Mouse (Mus musculus): ENCODE measurements around the gene Cela2a.

DNA sequence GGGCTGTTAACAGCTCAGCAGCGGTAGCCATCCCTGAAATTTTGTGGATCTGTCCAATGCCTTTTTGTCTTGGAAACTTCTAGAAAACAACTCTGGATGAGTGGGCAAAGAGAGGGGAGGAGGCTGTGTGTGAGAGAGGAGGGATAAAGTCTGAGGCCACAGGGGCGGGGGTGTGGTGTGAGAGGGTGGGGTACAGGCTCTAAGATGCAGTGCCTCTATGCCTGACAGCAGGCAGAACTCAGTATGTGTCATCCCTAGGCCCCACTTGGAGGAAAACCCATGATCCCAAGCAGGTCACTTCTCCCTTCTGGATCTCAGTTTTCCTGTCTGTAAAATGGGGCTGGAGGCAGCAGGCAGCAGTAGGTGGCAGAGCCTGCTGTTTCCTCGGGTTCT, 45.4 kb upstream of the Cela2a start:
- TF ChIP-seq POLR2AphosphoS2 (IDR thresholded peaks at IDR 0.05; ENCODE audit: low read depth, low read length) (no peak), POLR2A (IDR thresholded peaks at IDR 0.05; ENCODE audit: low read depth, low read length) (no peak), EP300 (IDR thresholded peaks at IDR 0.05; ENCODE audit: low read length) (no peak), USF1 (IDR thresholded peaks at IDR 0.05; ENCODE audit: low read depth, low read length) (no peak), TCF12 (IDR thresholded peaks at IDR 0.05; ENCODE audit: low read depth, low read length) (no peak), E2F4 (IDR thresholded peaks at IDR 0.05; ENCODE audit: insufficient replicate concordance, low read depth, low read length) (no peak)
